Mouse (Mus musculus): ENCODE results near the gene Dyrk2. TPM values are rescaled to one million over a fixed set of nuclear protein-coding genes. Genes with fewer than 3 reads are reported as not detected.

Dyrk2 gene
- total and polyA plus RNA-seq, 3 experiments = 7.1 to 9.5 TPM; not detected in 1

DNA sequence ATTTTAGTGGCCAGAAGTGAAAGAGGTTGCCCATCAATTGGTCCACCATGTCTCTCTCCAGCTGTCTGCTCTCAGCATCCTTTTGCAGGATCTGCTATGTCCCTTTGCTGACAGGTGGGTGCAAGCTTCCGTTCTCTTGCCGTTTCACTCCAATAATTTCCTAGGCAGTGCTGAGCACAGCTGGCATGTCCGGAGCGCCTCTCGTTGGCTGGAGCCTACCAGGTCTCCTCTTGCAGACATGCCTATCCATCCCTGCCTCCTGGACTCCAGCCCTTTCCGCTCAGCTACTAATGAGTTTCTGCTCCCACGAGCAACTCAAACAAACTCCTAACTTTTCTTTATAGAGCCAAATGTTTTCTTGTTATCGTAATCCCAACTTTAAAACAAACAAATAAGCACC, 6.4 kb downstream of the Dyrk2 start:
- Histone ChIP-seq H3K27me3 (ENCODE audit: control insufficient read depth in 1 of 2, insufficient read depth in 2 of 2, low read length in 2 of 2) (no peaks in the 10 kb centered on the region), H3K9me3 (replicated peaks; ENCODE audit: insufficient read depth, low read length) (no peaks in the 10 kb centered on the region), H3K27ac (ENCODE audit: control insufficient read depth, low read depth, low read length) (no peak overlapping the region), H3K79me2 (ENCODE audit: control insufficient read depth, insufficient read depth, low read length, poor library complexity) (peaks cover 29% of the 10 kb centered on the region), H3K9ac (ENCODE audit: control insufficient read depth, low read depth, low read length, poor library complexity, severe bottlenecking) (no peak overlapping the region), H3K36me3 (ENCODE audit: control insufficient read depth in 1 of 2, insufficient read depth in 2 of 2, low read length in 2 of 2) (peaks cover 8 to 11% of the 10 kb centered on the region in 2 experiments; a peak in 3 of 4 replicates), H3K4me3 (ENCODE audit: control insufficient read depth in 1 of 2, insufficient read depth in 1 of 2, low read depth in 2 of 2, low read length in 2 of 2) (no peak overlapping the region), H3K4me1 (ENCODE audit: control insufficient read depth in 1 of 2, insufficient read depth in 2 of 2, low read length in 2 of 2) (peaks cover 0 to 11% of the 10 kb centered on the region in 2 experiments; a peak in 2 of 4 replicates)
- DNase-seq (ENCODE audit: low read depth, low spot score) = no peak
- TF ChIP-seq CHD1 (IDR thresholded peaks at IDR 0.05; ENCODE audit: low read depth, low read length) (no peak), POLR2AphosphoS5 (IDR thresholded peaks at IDR 0.05; ENCODE audit: borderline replicate concordance, low read depth, low read length) (no peak), GATA1 (IDR thresholded peaks at IDR 0.05; ENCODE audit: low read depth, low read length) (no peak), CTCF (IDR thresholded peaks at IDR 0.05 in 2 of 3, conservative IDR thresholded peaks at IDR 0.05 in 1 of 3; ENCODE audit: control insufficient read depth in 1 of 3, insufficient read depth in 1 of 3, low read depth in 2 of 3, low read length in 3 of 3, poor library complexity in 1 of 3, severe bottlenecking in 1 of 3) (no peak), ZKSCAN1 (IDR thresholded peaks at IDR 0.05; ENCODE audit: low read depth, low read length) (no peak), TBP (IDR thresholded peaks at IDR 0.05; ENCODE audit: low read depth, low read length) (no peak), NRF1 (IDR thresholded peaks at IDR 0.05; ENCODE audit: insufficient read depth, low read depth, low read length, poor library complexity, severe bottlenecking) (no peak), KAT2A (conservative IDR thresholded peaks at IDR 0.05; ENCODE audit: low read depth, low read length) (no peak), TCF12 (IDR thresholded peaks at IDR 0.05; ENCODE audit: low read depth, low read length) (no peak), HCFC1 (IDR thresholded peaks at IDR 0.05; ENCODE audit: low read depth, low read length) (no peak), MAFK (IDR thresholded peaks at IDR 0.05; ENCODE audit: borderline replicate concordance, low read depth, low read length) (no peak), UBTF (IDR thresholded peaks at IDR 0.05; ENCODE audit: borderline replicate concordance, insufficient read depth, low read depth, low read length) (no peak), POLR2A (IDR thresholded peaks at IDR 0.05; ENCODE audit: control insufficient read depth in 1 of 2, insufficient read depth in 1 of 2, low read depth in 1 of 2, low read length in 2 of 2, poor library complexity in 1 of 2) (no peak)

DNA sequence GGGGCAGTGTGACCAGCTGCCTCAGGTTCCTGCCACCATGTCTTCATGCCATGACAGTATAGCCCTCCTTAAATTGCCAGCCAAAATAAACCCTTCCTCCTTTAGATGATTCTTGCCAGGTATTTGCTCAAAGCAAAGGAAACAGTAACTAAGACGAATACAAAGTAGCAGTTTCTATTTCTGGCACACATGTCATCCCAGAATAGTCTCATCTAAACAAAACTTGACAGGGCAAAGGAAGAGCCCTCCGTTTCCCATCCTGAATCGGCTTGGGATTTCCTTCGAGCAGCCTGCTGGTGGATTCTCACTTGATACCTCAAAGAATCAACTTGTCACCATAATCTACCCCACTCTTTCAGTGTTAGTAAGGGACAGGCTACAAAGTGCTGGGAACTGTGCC, 7.8 kb downstream of the Dyrk2 start:
- H3K36me3 ChIP-seq (ENCODE audit: control insufficient read depth in 1 of 2, insufficient read depth in 2 of 2, low read length in 2 of 2) = peaks cover 8 to 11% of the 10 kb centered on the region in 2 experiments; a peak in 3 of 4 replicates
- H3K9ac ChIP-seq (ENCODE audit: control insufficient read depth, low read depth, low read length, poor library complexity, severe bottlenecking) = no peak overlapping the region
- H3K4me1 ChIP-seq (ENCODE audit: control insufficient read depth in 1 of 2, insufficient read depth in 2 of 2, low read length in 2 of 2) = peaks cover 0 to 10% of the 10 kb centered on the region in 2 experiments; a peak in 2 of 4 replicates
- DNase-seq (ENCODE audit: low read depth, low spot score) = no peak
- H3K27me3 ChIP-seq (ENCODE audit: control insufficient read depth in 1 of 2, insufficient read depth in 2 of 2, low read length in 2 of 2) = no peaks in the 10 kb centered on the region
- peaks cover 15% of the 10 kb centered on the region for H3K79me2 ChIP-seq (ENCODE audit: control insufficient read depth, insufficient read depth, low read length, poor library complexity)
- no peak overlapping the region for H3K27ac ChIP-seq (ENCODE audit: control insufficient read depth, low read depth, low read length)
- no peak overlapping the region for H3K4me3 ChIP-seq (ENCODE audit: control insufficient read depth in 1 of 2, insufficient read depth in 1 of 2, low read depth in 2 of 2, low read length in 2 of 2)
- H3K9me3 ChIP-seq (replicated peaks; ENCODE audit: insufficient read depth, low read length) = no peaks in the 10 kb centered on the region
- no peak for TF ChIP-seq ZNF384 (IDR thresholded peaks at IDR 0.05; ENCODE audit: low read depth, low read length)
- no peak for TF ChIP-seq ELF1 (IDR thresholded peaks at IDR 0.05; ENCODE audit: low read depth, low read length)
